Mouse (Mus musculus) heart, adult 2 months (tissue): ENCODE measurements around the gene Lep. TPM values are rescaled to one million over a fixed set of nuclear protein-coding genes. Genes with fewer than 3 reads are reported as not detected.
A peak's percentile ranks its signal among the peaks of the same experiment; 100 is the strongest.

Source experiments
- DNase-seq, 2 experiments: peaks; one replicate each; pipeline ENCODE4 v3.0.0; 2021
- H3K27ac ChIP-seq: fragments of 200-600 bp; 2 replicates; pipeline ENCODE4 v1.8.1; 2022
- H3K27me3 ChIP-seq: fragments of 200-500 bp; 2 replicates; pipeline ENCODE4 v1.6.1; 2012; ENCODE audit warnings: mild to moderate bottlenecking, low read length, inconsistent platforms, mixed read lengths; ENCODE audit not compliant: control insufficient read depth, insufficient read depth
- H3K36me3 ChIP-seq: fragments of 200-500 bp; 2 replicates; pipeline ENCODE4 v1.6.1; 2012; ENCODE audit warnings: low read length, inconsistent platforms; ENCODE audit not compliant: control insufficient read depth, insufficient read depth
- H3K4me1 ChIP-seq: fragments of 200-500 bp; 2 replicates; pipeline ENCODE4 v1.6.1; 2011; ENCODE audit warnings: low read length; ENCODE audit not compliant: control insufficient read depth, insufficient read depth
- H3K4me3 ChIP-seq: fragments of 200-600 bp; 2 replicates; pipeline ENCODE4 v1.8.1; 2022
- H3K79me2 ChIP-seq: fragments of 200-500 bp; replicated peaks from 2 replicates; pipeline ENCODE4 v1.6.1; 2012; ENCODE audit warnings: mild to moderate bottlenecking, inconsistent platforms, low read length, moderate library complexity, mixed read lengths; ENCODE audit not compliant: control insufficient read depth, insufficient read depth
- H3K9ac ChIP-seq: fragments of 200-500 bp; 2 replicates; pipeline ENCODE4 v1.6.1; 2012; ENCODE audit warnings: low read depth, mild to moderate bottlenecking, control low read depth, inconsistent platforms, low read length, mixed read lengths
- CTCF ChIP-seq: fragments of 200-600 bp; IDR thresholded peaks from 2 replicates; pipeline ENCODE4 v1.8.1; 2022; ENCODE audit warnings: antibody characterized with exemption, mild to moderate bottlenecking, moderate library complexity
- EP300 ChIP-seq: fragments of 200-500 bp; IDR thresholded peaks from 2 replicates; pipeline ENCODE4 v1.6.1; 2011; ENCODE audit warnings: low read depth, low read length, control low read depth; ENCODE audit not compliant: insufficient read depth
- POLR2A ChIP-seq: fragments of 200-500 bp; IDR thresholded peaks from 2 replicates; pipeline ENCODE4 v1.6.1; 2011; ENCODE audit warnings: mild to moderate bottlenecking, low read depth, low read length, control low read depth; ENCODE audit not compliant: insufficient read depth
- WGBS: fragments of 180-500 bp; shearing (Covaris S2); methylation state at CpG from one replicate; pipeline ENCODE4 v1.1.7; 2018; 5-methylcytosine and 5-hydroxymethylcytosine counted together
- intact Hi-C: fragments of 180-260 bp; cut with DNase I; formaldehyde crosslinking; loops from one replicate; pipeline ENCODE4 v1.15.1; 2025
- polyA plus RNA-seq: library from polyadenylated mRNA; depleted of rRNA; stranded (reverse); fragments of >200 nt; gene quantifications from 2 replicates; pipeline ENCODE4 v1.2.3, GENCODE M21; 2012
- total RNA-seq, 2 experiments: library from RNA; stranded (reverse); gene quantifications; 2 replicates each; pipeline ENCODE4 v1.2.3; 2021

Gene Lep
- total and polyA plus RNA-seq, 3 experiments: 0.08 to 1.9 (median 0.30) TPM

- 46% methylated on average over 5 of the region's 5 CpGs for WGBS
- H3K9ac ChIP-seq: no peak overlapping the region
- DNase-seq: no peak
- TF ChIP-seq EP300 (no peak), CTCF (no peak), POLR2A (no peak)
- intact Hi-C loops: loop anchor here (5.0 to 10.0 kb wide), 2 partner anchors 121 to 706 kb away; no protein-coding TSS in a partner anchor
- H3K27ac ChIP-seq: no peak overlapping the region
- H3K4me1 ChIP-seq: peaks cover 1% of the 10 kb centered on the region; the same call in 1 of the 2 replicates
- 0 out of 2 replicates have a peak, but pooled peaks cover 1% of the 10 kb centered on the region for H3K27me3 ChIP-seq
- H3K4me3 ChIP-seq: no peak overlapping the region
- no peaks in the 10 kb centered on the region for H3K79me2 ChIP-seq
- no peaks in the 10 kb centered on the region for H3K36me3 ChIP-seq
Observed at GRCm38 (mm10) chr6:29020937-29021336, 39.1 kb upstream of the Lep start.

GRCm38 (mm10) chr6:29021501-29021900 lies 38.5 kb upstream of the Lep start:
- no peak for TF ChIP-seq EP300
- no peak for TF ChIP-seq POLR2A
- no peak for TF ChIP-seq CTCF
- no peak overlapping the region for H3K4me3 ChIP-seq
- peaks cover 1% of the 10 kb centered on the region; the same call in 1 of the 2 replicates for H3K4me1 ChIP-seq
- intact Hi-C loops: loop anchor here (5.0 to 10.0 kb wide), 2 partner anchors 121 to 707 kb away; no protein-coding TSS in a partner anchor
- no peak for DNase-seq
- no peaks in the 10 kb centered on the region for H3K79me2 ChIP-seq
- 0 out of 2 replicates have a peak, but pooled peaks cover 1% of the 10 kb centered on the region for H3K27me3 ChIP-seq
- H3K36me3 ChIP-seq: no peaks in the 10 kb centered on the region
- 47% methylated on average over 6 of the region's 6 CpGs for WGBS
- H3K27ac ChIP-seq: no peak overlapping the region
- H3K9ac ChIP-seq: no peak overlapping the region

DNA sequence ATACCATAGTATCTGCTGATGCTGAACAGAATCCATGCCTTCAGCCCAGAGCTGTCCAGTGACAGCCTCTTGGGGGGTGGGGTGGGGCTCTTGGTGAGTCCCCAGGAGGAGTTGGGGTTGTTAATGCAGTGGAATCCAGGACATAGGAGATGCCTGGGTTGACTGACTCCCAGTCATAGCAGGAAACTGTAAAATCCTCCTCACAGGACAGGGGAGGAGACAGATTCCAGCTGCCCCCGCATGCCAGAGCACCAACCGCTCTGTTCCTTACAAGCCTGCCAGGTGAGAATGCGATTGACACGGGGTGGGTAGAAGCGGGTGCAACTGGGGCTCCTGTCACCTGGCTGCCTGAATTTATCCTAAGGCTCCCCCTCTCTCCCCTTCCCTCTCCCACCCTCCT lies 37.9 kb upstream of the Lep start:
- no peak for TF ChIP-seq CTCF
- no peak for TF ChIP-seq EP300
- TF ChIP-seq POLR2A: no peak
- Histone ChIP-seq H3K4me1 (peaks cover 1% of the 10 kb centered on the region; the same call in 1 of the 2 replicates), H3K9ac (no peak overlapping the region), H3K36me3 (no peaks in the 10 kb centered on the region), H3K27ac (no peak overlapping the region), H3K79me2 (no peaks in the 10 kb centered on the region), H3K27me3 (peaks cover 2% of the 10 kb centered on the region; the same call in 1 of the 2 replicates), H3K4me3 (no peak overlapping the region)
- DNase-seq: no peak
- 50% methylated on average over 5 of the region's 5 CpGs for WGBS
- intact Hi-C loops: loop anchor here (5.0 to 10.0 kb wide), 2 partner anchors 120 to 707 kb away; no protein-coding TSS in a partner anchor

- TF ChIP-seq EP300 (no peak), POLR2A (no peak), CTCF (peak; percentile 78)
- Histone ChIP-seq H3K27me3 (peaks cover 2% of the 10 kb centered on the region; the same call in 1 of the 2 replicates), H3K9ac (no peak overlapping the region), H3K79me2 (no peaks in the 10 kb centered on the region), H3K36me3 (no peaks in the 10 kb centered on the region), H3K4me1 (peaks cover 1% of the 10 kb centered on the region; the same call in 1 of the 2 replicates), H3K4me3 (no peak overlapping the region), H3K27ac (no peak overlapping the region)
- peak; percentile 35 to 49 for DNase-seq
- WGBS: 22% methylated on average over 18 of the region's 18 CpGs
- intact Hi-C loops: loop anchor here (5.0 to 10.0 kb wide), 2 partner anchors 119 to 709 kb away; no protein-coding TSS in a partner anchor
Observed at GRCm38 (mm10) chr6:29023206-29023967, 36.6 kb upstream of the Lep start.

DNA sequence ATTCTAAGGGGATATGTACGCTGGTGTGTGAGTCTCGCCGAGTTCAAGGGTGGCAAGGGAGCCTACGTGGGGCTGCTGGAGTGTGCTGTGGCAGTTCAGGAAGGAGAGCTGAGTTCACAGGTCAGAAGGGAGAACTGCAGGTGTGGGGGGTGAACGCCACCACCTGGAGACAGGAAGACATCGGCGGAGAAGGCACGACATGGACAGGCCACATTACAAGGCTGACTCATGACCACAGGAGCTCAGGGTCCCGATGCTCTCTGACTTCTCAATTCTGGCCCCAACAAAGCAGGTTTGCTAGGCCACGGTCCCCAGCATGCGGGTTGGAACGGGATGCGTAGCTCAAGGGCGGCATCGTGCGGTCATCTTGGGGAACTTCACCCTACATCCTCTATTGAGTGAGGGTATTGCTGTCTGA lies 36.0 kb upstream of the Lep start:
- Histone ChIP-seq H3K79me2 (no peaks in the 10 kb centered on the region), H3K9ac (no peak overlapping the region), H3K4me3 (no peak overlapping the region), H3K27ac (no peak overlapping the region), H3K27me3 (peaks cover 2% of the 10 kb centered on the region; the same call in 1 of the 2 replicates), H3K4me1 (peaks cover 1% of the 10 kb centered on the region; the same call in 1 of the 2 replicates), H3K36me3 (no peaks in the 10 kb centered on the region)
- peak; percentile 51 to 78 for DNase-seq
- TF ChIP-seq POLR2A (no peak), EP300 (peak; percentile 86; the same call in 1 of the 2 replicates), CTCF (peak; percentile 98)
- intact Hi-C loops: loop anchor here (1.0 to 10.0 kb wide), 4 partner anchors 75 to 709 kb away; no protein-coding TSS in a partner anchor
- 4% methylated on average over 16 of the region's 16 CpGs for WGBS
